Mouse (Mus musculus): Measurements from ENCODE around the gene Chga. TPM values are rescaled to one million over a fixed set of nuclear protein-coding genes. Genes with fewer than 3 reads are reported as not detected.

The Chga gene
- polyA plus RNA-seq (2012; rRNA removed) = 56.3 and 74.5 TPM in 2 replicates

DNA sequence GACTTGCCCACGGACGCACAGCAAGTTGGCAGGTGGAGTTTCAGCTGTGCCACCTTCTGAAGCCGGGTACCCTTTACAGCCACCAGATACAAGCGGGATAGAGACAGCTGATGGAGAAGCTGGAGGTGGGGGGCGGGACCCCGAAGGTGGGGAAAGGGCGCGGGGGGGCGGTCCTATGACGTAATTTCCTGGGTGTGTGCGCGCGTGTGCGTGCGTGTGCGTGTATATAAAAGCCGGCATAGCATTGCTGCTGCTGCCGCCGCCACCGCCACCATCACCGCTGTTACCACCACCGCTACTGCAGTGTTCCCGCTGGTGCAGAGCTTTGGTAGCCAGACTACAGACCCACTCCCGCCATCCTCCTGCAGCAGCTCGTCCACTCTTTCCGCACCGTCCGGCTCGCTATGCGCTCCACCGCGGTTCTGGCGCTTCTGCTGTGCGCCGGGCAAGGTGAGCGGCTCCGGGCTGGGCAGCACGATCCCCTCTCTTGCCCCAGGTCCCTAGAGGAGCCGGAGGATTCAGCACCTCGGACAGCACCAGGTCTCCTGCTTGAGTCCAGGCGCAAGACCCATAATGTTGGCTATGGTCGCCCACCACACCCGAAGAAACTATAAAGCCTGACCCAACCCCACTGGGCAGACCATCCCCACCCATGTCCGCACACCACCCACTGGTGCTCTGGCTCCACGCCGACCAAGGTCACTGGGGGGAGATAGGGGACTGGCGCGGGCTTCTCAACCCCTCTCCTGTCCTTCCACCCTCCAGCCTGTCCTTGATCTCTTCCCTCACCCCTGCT, at the start of gene Chga:
Gene Chga (plus strand): TSS at position 249 of the 796 bp plus-strand sequence.
- peak; percentile 94 for DNase-seq (ENCODE audit: low read depth)

DNA sequence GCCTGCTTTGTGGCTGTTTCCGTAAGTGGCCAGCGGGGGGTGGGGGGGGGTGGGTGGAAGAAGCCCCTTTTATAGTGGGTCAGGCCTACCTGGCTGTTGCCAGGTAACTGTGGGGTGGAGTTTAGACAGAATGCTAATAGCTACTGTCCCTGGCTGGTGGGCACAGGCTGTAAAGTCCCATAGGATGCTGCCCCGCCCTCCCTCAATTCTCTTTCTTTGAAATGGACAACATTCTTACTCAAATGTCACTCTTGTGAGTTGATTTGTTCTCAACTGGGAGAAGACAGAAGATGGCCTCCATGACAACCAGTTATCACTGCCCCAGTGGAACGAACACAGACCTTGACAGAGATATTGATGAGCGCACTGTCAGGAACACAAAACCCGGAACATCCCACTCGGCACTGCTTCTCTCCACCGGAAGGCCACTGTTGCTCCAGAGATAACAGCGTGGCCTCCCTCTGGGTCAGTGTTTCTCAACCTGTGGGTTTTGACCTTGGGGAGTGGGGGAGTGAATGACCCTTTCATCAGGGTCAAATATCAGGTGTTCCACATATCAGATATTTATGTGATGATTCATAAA, 49.5 kb upstream of the Chga start:
- DNase-seq (ENCODE audit: low read depth) = no peak
- TF ChIP-seq POLR2A (IDR thresholded peaks at IDR 0.05; ENCODE audit: borderline replicate concordance, extremely low read depth, insufficient read depth, insufficient read length, poor library complexity, severe bottlenecking) = no peak
- TF ChIP-seq CTCF (IDR thresholded peaks at IDR 0.05; ENCODE audit: borderline replicate concordance, extremely low read depth, insufficient read depth, insufficient read length) = no peak

More for the DNA sequence above, at the start of gene Chga:
- TF ChIP-seq CTCF (IDR thresholded peaks at IDR 0.05; ENCODE audit: borderline replicate concordance, extremely low read depth, insufficient read depth, insufficient read length) (no peak), POLR2A (IDR thresholded peaks at IDR 0.05; ENCODE audit: borderline replicate concordance, extremely low read depth, insufficient read depth, insufficient read length, poor library complexity, severe bottlenecking) (peak; percentile 68; the same call in 1 of the 2 replicates)

DNA sequence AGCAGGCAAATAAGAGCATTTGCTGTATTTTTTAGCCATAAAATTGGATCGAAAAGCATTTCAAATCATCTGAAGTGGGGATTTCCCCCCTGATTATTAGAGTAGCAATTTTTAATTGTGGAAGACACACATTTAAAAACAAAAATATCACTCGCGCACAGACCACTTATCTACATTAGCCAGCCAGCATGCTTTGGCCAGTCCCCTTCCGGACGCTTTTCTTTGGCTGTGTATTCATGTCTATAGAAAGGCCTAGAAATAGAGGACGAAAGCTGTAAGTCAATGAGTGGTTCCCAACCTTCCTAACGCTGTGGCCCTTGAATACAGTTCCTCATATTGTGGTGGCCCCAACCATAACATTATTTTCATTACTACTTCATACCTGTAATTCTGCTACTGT, 48.8 kb upstream of the Chga start:
- DNase-seq (ENCODE audit: low read depth) = no peak
- TF ChIP-seq CTCF (IDR thresholded peaks at IDR 0.05; ENCODE audit: borderline replicate concordance, extremely low read depth, insufficient read depth, insufficient read length) (no peak), POLR2A (IDR thresholded peaks at IDR 0.05; ENCODE audit: borderline replicate concordance, extremely low read depth, insufficient read depth, insufficient read length, poor library complexity, severe bottlenecking) (no peak)

DNA sequence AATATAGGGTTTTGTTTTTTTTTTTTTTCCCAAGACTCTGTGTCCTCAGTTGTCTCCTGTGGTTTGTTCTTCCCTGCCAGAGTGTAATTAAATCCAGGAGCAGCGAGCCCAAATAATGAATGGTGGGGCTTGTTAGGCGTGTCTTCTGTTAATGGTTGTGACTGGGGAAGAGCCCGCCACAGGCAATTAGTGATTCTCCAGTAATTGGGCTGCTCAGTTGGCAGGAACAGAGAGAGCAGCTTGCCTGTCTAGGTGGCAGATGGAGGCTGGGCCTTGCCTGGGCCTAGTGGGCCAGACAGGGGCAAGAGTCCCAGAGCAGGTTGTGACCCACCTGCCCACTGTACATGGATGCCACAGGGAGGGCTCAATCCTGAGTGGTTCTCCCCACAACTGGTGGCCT, 43.4 kb upstream of the Chga start:
- peak; percentile 97 for DNase-seq (ENCODE audit: low read depth)
- no peak for TF ChIP-seq POLR2A (IDR thresholded peaks at IDR 0.05; ENCODE audit: borderline replicate concordance, extremely low read depth, insufficient read depth, insufficient read length, poor library complexity, severe bottlenecking)
- no peak for TF ChIP-seq CTCF (IDR thresholded peaks at IDR 0.05; ENCODE audit: borderline replicate concordance, extremely low read depth, insufficient read depth, insufficient read length)

DNA sequence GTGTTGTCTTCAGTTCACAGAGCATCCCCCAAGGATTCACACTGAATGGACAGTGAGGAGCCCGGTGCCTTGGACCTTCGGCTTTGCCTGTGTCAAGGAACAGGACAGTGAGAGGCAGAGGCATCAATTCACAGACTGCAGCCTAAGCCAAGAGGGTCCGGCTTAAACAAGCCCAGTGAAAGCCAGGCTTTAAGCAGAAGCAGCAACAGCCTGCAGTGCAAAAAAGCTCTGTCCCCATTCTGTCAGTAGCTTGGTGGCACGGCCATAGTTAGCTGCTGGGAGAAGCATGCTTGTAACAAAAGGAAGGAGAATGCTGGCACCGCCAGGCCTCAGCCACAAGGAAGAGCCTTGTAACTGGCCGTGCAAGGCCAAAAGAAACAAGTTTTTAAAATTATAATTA, 40.6 kb upstream of the Chga start:
- DNase-seq (ENCODE audit: low read depth) = peak; percentile 56
- TF ChIP-seq CTCF (IDR thresholded peaks at IDR 0.05; ENCODE audit: borderline replicate concordance, extremely low read depth, insufficient read depth, insufficient read length) = no peak
- no peak for TF ChIP-seq POLR2A (IDR thresholded peaks at IDR 0.05; ENCODE audit: borderline replicate concordance, extremely low read depth, insufficient read depth, insufficient read length, poor library complexity, severe bottlenecking)

DNA sequence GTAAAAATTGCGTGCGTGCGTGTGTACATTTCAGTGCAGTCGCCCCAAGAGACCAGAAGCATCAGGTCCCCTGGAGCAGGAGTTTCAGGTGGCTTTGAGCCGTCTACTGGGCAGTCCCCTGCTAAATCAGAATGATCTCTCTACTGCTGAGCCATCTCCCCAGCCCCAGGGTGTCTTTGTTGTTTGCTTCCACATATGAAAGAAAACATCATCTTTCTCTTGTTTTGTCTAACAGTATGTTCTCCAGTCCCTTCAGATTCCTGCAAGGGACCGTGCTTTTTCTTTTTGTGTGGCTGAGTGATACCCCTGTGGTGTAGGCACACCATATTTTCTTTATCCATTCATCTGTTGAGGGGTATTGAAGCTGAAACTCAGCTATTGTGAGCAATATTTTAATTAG, 40.0 kb upstream of the Chga start:
- TF ChIP-seq CTCF (IDR thresholded peaks at IDR 0.05; ENCODE audit: borderline replicate concordance, extremely low read depth, insufficient read depth, insufficient read length) (no peak), POLR2A (IDR thresholded peaks at IDR 0.05; ENCODE audit: borderline replicate concordance, extremely low read depth, insufficient read depth, insufficient read length, poor library complexity, severe bottlenecking) (no peak)
- peak; percentile 55 for DNase-seq (ENCODE audit: low read depth)

DNA sequence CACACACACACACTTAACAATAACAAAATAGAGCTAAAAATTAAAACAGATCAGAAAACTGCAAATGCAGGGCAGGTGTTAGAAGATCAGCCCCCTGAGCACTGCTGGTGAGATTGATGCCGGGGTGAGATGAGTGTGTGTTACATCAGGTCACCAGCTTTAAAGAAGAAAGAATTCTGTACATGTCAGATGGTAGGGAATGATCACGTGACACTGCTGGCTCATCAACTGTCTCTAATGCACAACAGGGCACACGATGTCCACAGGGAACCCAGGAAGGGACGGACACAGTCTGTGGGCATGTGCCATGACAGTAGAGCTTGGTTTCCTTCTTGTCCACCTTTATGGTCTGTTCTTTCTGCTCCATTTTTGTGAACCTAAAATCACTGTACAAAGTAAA, 38.6 kb upstream of the Chga start:
- DNase-seq (ENCODE audit: low read depth) = no peak
- TF ChIP-seq CTCF (IDR thresholded peaks at IDR 0.05; ENCODE audit: borderline replicate concordance, extremely low read depth, insufficient read depth, insufficient read length) = no peak
- TF ChIP-seq POLR2A (IDR thresholded peaks at IDR 0.05; ENCODE audit: borderline replicate concordance, extremely low read depth, insufficient read depth, insufficient read length, poor library complexity, severe bottlenecking) = no peak

DNA sequence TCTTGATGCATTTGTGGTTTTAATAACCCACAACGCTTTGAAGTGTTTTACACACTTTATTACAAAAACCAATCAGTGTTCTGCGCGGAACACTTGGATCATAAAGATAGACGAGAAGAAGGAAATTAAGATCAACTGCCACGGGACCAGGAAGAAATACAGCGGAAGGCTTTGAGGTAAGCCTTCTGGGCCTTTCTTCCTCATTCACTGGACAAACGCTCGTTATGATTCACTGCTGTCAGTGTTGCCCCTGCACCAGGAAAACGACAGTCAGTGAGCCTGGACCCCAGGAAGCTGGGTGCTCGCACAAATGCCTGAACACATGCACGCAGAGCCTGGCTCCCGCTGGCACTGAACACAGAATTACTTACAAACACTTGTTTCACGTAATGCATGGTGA, 37.1 kb upstream of the Chga start:
- TF ChIP-seq CTCF (IDR thresholded peaks at IDR 0.05; ENCODE audit: borderline replicate concordance, extremely low read depth, insufficient read depth, insufficient read length) = no peak
- TF ChIP-seq POLR2A (IDR thresholded peaks at IDR 0.05; ENCODE audit: borderline replicate concordance, extremely low read depth, insufficient read depth, insufficient read length, poor library complexity, severe bottlenecking) = no peak
- no peak for DNase-seq (ENCODE audit: low read depth)

DNA sequence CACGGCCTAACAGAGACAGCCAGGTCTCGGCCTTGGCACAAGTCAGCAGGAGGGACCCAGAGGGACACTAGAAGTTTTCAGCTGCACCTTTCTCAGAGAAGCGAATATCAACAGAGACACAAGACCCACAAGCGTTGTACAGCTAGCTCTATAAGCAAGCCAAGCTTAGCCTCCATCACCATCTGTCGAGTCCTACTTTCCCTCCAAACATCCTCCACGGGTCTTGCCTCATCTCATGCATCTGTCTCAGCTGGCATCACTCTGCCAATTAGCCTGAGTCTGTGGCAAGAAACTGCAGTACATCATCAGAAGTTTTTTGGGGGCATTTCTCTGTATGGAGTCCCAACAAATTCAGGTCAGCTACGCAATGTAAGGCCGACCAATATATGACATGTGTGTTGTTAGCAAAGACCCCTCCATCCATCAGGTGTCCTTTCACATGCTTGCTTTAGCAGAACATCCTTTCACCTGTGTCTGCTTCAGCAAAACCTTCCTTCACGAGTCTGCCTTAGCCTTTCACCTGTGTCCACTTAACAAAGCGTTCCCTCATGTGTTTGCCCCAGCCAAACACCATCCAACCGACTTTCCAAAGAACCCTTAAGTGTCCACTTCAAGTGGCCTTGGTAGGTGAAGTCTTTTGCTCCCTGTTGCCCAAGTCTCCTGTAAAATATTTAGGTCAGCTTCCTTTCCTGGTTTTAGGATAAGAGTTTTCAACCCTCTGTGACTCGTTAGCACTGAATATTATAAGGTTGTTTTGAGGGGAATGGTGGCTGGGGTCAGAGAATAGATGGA, 34.6 kb upstream of the Chga start:
- TF ChIP-seq POLR2A (IDR thresholded peaks at IDR 0.05; ENCODE audit: borderline replicate concordance, extremely low read depth, insufficient read depth, insufficient read length, poor library complexity, severe bottlenecking) = no peak
- no peak for TF ChIP-seq CTCF (IDR thresholded peaks at IDR 0.05; ENCODE audit: borderline replicate concordance, extremely low read depth, insufficient read depth, insufficient read length)
- no peak for DNase-seq (ENCODE audit: low read depth)

DNA sequence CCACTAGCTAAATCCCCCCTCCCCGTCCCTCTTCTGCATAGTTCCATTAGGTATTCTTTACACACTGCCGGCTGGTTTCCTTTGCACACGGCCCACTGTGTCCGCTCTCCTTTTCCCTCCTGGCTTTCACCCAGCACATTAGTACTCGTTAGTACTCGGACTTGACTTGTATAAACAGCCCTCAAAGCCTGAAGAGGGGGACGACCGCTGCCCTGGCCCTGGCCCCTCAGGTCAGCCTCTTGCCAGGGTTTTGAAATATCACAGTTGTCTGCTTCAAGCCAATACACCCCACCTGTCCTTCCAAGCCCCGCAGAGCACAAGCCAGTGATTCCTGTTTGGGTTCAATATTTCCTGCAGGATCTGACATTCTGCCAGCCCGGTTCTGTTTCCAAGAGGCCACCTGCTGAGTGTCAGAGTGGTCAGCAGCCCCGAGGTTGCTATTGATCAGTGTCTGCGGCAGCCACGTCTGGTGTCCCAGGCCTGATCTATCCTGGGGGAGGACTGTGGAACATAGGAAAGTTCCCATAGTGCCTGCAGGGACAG, 32.9 kb upstream of the Chga start:
- DNase-seq (ENCODE audit: low read depth) = peak; percentile 72
- TF ChIP-seq POLR2A (IDR thresholded peaks at IDR 0.05; ENCODE audit: borderline replicate concordance, extremely low read depth, insufficient read depth, insufficient read length, poor library complexity, severe bottlenecking) (no peak), CTCF (IDR thresholded peaks at IDR 0.05; ENCODE audit: borderline replicate concordance, extremely low read depth, insufficient read depth, insufficient read length) (no peak)

DNA sequence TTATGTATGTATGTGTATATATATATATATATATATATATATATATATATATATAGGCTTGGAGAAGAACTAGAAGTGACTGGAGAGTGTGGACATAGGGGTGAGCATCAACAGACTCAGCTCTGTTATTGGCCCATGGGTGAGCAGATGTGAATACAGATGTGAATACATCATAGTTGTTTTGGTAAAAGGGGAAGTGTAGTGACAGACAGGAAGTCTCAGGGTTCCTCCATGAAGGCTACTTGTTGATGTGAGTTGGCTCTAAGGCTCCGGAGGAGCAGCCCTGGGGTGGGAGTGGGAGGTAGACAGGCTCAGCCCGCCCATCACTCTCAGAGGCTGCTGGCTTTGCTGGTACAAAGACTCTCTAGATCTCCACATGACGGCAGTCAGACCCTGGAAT, 30.6 kb upstream of the Chga start:
- DNase-seq (ENCODE audit: low read depth) = no peak
- TF ChIP-seq CTCF (IDR thresholded peaks at IDR 0.05; ENCODE audit: borderline replicate concordance, extremely low read depth, insufficient read depth, insufficient read length) (no peak), POLR2A (IDR thresholded peaks at IDR 0.05; ENCODE audit: borderline replicate concordance, extremely low read depth, insufficient read depth, insufficient read length, poor library complexity, severe bottlenecking) (no peak)
